Mouse (Mus musculus) liver, embryonic 11.5 days (tissue): Measurements from ENCODE around the gene Pck1. TPM values are rescaled to one million over a fixed set of nuclear protein-coding genes. Genes with fewer than 3 reads are reported as not detected.

ENCODE experiments used
- ATAC-seq: fragments of 200-750 bp; cut with Nextera tagmentation; replicated peaks from 2 replicates; pipeline ENCODE4 v1.8.0; 2017; ENCODE audit warnings: moderate number of reproducible peaks, mild to moderate bottlenecking, moderate TSS enrichment, moderate library complexity; ENCODE audit not compliant: low FRiP score
- DNase-seq: peaks from one replicate; pipeline ENCODE4 v3.0.0-alpha.2; 2017; ENCODE audit warnings: low spot score
- H3K27ac ChIP-seq: fragments of 300-500 bp; sonication (generic); 2 replicates; pipeline ENCODE4 v1.5.1; 2014; ENCODE audit warnings: mild to moderate bottlenecking, low read depth, low read length, control low read depth
- H3K27me3 ChIP-seq: fragments of 300-500 bp; sonication (generic); replicated peaks from 2 replicates; pipeline ENCODE4 v1.6.1; 2014; ENCODE audit warnings: low read length, mixed read lengths; ENCODE audit not compliant: control insufficient read depth, insufficient read depth
- H3K36me3 ChIP-seq: fragments of 300-500 bp; sonication (generic); 2 replicates; pipeline ENCODE4 v1.6.1; 2014; ENCODE audit warnings: mild to moderate bottlenecking, low read length, moderate library complexity, mixed read lengths; ENCODE audit not compliant: control insufficient read depth, insufficient read depth
- H3K4me1 ChIP-seq: fragments of 300-500 bp; sonication (generic); replicated peaks from 2 replicates; pipeline ENCODE4 v1.6.1; 2014; ENCODE audit warnings: low read length, mixed read lengths; ENCODE audit not compliant: control insufficient read depth, insufficient read depth
- H3K4me2 ChIP-seq: fragments of 300-500 bp; sonication (generic); 2 replicates; pipeline ENCODE4 v1.6.1; 2014; ENCODE audit warnings: mild to moderate bottlenecking, control low read depth, moderate library complexity
- H3K4me3 ChIP-seq: fragments of 300-500 bp; sonication (generic); 2 replicates; pipeline ENCODE4 v1.5.1; 2014; ENCODE audit warnings: low read depth, low read length, control low read depth
- H3K9ac ChIP-seq: fragments of 300-500 bp; sonication (generic); 2 replicates; pipeline ENCODE4 v1.6.1; 2014; ENCODE audit warnings: low read depth, low read length, control low read depth
- H3K9me3 ChIP-seq: fragments of 300-500 bp; sonication (generic); 2 replicates; pipeline ENCODE4 v1.6.1; 2016; ENCODE audit warnings: low read length, inconsistent platforms, mixed read lengths; ENCODE audit not compliant: control insufficient read depth
- WGBS: fragments of 180-500 bp; shearing (Covaris S2); extraction: QIAGEN DNeasy Blood & Tissue Kit; methylation state at CpG from one replicate; pipeline ENCODE4 v1.1.7; 2014; 5-methylcytosine and 5-hydroxymethylcytosine counted together
- polyA plus RNA-seq: library from polyadenylated mRNA; unstranded; fragments of >200 nt; fragmentation: Nextera tagmentation; extraction: Ambion mirVana; gene quantifications from 2 replicates; pipeline ENCODE4 v1.2.1, GENCODE M21; 2014

Pck1 gene
- polyA plus RNA-seq, 1 experiment from 2014 or later: 0.23 TPM

DNA sequence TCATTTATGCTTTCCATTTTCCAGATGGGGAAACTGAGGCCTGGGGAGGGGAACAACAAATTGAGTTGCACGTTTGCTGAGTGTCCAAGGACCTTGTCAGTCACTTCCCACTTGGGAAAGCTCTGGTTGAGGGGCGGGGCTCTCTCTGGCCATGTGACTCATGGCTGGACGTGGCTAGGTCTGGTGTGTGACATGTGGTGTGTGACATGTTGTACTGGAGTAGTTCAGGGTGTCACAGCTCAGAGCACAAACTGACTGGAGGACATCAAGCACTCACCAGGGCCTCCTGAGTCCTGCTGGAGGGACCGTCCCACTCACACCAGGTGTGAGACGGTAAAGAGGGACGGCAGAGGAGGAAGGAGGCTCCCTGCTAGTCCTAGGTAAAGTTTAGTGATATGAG is 32.4 kb downstream of the Pck1 start:
- Histone ChIP-seq H3K27me3 (peaks cover 5% of the 10 kb centered on the region; the same call in 1 of the 2 replicates), H3K9me3 (no peaks in the 10 kb centered on the region), H3K9ac (no peak overlapping the region), H3K4me2 (no peak overlapping the region), H3K4me1 (no peaks in the 10 kb centered on the region), H3K4me3 (no peak overlapping the region), H3K27ac (no peak overlapping the region), H3K36me3 (no peaks in the 10 kb centered on the region)
- ATAC-seq (no peak), DNase-seq (peak; percentile 18)
- WGBS: 54% methylated on average over 6 of the region's 6 CpGs

DNA sequence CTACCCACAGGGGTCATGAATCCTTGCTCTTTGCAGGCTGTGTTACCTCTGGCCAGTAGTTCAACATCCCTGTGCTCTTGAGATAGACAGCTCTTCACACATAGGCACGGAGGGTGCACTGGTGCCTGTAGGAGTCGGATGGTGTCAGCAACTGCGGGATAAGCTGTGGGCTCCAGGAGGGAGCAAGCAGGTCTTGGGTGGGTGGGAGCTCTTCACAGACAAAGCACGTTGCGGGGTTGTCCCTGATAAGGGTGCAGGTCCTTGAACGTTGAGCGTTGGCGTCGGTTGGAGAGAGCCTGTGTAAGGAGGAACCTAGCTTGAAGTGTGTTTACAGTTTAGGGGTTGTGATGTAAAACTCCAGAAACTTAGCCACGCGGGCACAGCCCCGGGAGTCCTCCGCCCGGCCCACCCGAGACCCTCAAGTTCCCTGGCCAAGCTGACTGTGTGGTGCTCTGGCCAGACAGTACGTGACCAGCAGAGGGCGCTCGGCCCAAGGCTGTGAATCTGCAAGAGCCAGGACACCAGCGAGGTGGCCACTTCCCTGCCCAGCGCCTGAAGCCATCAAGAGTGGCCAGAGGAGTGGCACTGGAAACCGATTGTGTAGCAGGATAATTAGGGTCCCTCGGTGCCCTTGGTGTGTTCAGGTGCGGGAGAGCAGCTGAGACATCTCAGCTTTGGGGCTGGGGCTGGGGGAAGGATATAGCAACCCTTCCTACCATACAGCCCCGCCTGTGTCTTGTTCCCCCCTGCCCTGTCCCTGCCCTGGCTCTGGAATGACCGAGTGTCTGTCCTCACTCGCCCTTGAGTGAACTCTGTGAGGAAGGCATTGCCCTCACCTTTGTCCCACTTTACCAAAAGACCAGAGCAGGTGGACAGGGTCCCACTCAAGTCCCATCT is 33.4 kb downstream of the Pck1 start:
- H3K4me3 ChIP-seq: no peak overlapping the region
- ATAC-seq (no peak), DNase-seq (peak; percentile 83)
- H3K27ac ChIP-seq: no peak overlapping the region
- H3K36me3 ChIP-seq: no peaks in the 10 kb centered on the region
- WGBS: 33% methylated on average over 26 of the region's 26 CpGs
- no peak overlapping the region for H3K4me2 ChIP-seq
- no peaks in the 10 kb centered on the region for H3K4me1 ChIP-seq
- no peak overlapping the region for H3K9ac ChIP-seq
- H3K27me3 ChIP-seq: 0 out of 2 replicates have a peak, but pooled peaks cover 2% of the 10 kb centered on the region
- no peaks in the 10 kb centered on the region for H3K9me3 ChIP-seq

- DNase-seq: peak; percentile 32
- H3K27me3 ChIP-seq: no peaks in the 10 kb centered on the region
- no peak overlapping the region for H3K4me2 ChIP-seq
- no peak overlapping the region for H3K27ac ChIP-seq
- no peaks in the 10 kb centered on the region for H3K36me3 ChIP-seq
- H3K9me3 ChIP-seq: no peaks in the 10 kb centered on the region
- no peak overlapping the region for H3K4me3 ChIP-seq
- H3K4me1 ChIP-seq: no peaks in the 10 kb centered on the region
- WGBS: 30% methylated on average over 8 of the region's 8 CpGs
- no peak overlapping the region for H3K9ac ChIP-seq
- ATAC-seq: peak; percentile 26; the same call in 1 of the 2 replicates
Measured at GRCm38 (mm10) chr2:173187182-173187855, 34.5 kb downstream of the Pck1 start.

GRCm38 (mm10) chr2:173194796-173195195 is 41.9 kb downstream of the Pck1 start:
- Histone ChIP-seq H3K36me3 (no peaks in the 10 kb centered on the region), H3K27ac (no peak overlapping the region), H3K4me2 (no peak overlapping the region), H3K4me1 (no peaks in the 10 kb centered on the region), H3K4me3 (no peak overlapping the region), H3K9me3 (no peaks in the 10 kb centered on the region), H3K9ac (no peak overlapping the region), H3K27me3 (no peaks in the 10 kb centered on the region)
- ATAC-seq: no peak
- WGBS: 71% methylated on average over 4 of the region's 4 CpGs
- no peak for DNase-seq

DNA sequence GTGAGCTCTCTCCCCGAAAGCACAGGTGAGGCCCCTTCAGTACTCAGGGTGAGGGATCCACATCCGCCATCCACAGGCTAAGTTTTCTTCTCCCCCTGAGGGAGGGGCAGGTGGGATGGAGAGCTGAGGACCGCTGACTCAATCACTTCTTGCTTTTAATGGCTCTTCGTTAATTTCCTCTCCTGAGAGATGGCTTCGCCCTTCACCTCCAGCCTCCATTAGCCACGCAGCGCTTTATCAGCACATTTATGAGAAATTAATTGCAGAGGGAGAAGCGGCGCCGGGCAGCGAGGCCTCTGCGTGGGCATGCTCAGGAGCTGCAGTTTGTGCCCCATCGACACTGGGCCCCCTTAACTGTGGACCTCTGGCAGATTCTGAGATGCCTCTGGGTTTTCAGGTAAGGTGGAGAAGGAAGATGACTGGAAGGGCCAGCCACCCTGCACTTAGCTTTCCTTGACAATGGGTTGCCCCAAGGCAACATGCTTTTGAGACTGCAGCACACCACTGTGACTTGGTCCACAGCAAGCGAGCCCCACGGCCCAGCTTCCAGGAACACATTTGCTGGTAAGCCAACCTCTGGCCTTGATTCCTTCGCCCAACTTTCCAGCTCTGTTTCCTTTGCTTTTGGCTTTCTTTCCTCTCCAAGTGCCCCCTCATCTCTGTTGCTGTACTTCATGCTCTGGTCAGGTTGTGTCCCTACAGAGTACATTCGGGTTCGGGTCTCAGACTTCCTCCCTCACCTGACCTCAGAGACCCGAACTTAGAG is 50.3 kb downstream of the Pck1 start:
- Histone ChIP-seq H3K27me3 (no peaks in the 10 kb centered on the region), H3K36me3 (no peaks in the 10 kb centered on the region), H3K4me2 (no peak overlapping the region), H3K9ac (no peak overlapping the region), H3K27ac (no peak overlapping the region), H3K9me3 (0 out of 2 replicates have a peak, but pooled peaks cover 3% of the 10 kb centered on the region), H3K4me3 (no peak overlapping the region), H3K4me1 (no peaks in the 10 kb centered on the region)
- 84% methylated on average over 19 of the region's 19 CpGs for WGBS
- DNase-seq (peak; percentile 27), ATAC-seq (no peak)

GRCm38 (mm10) chr2:173203726-173204125 is 50.9 kb downstream of the Pck1 start:
- ATAC-seq: no peak
- Histone ChIP-seq H3K9me3 (0 out of 2 replicates have a peak, but pooled peaks cover 3% of the 10 kb centered on the region), H3K36me3 (no peaks in the 10 kb centered on the region), H3K4me1 (no peaks in the 10 kb centered on the region), H3K27me3 (no peaks in the 10 kb centered on the region), H3K4me2 (no peak overlapping the region), H3K4me3 (no peak overlapping the region), H3K9ac (no peak overlapping the region), H3K27ac (no peak overlapping the region)
- DNase-seq: no peak
- 75% methylated on average over 3 of the region's 3 CpGs for WGBS

- peak; percentile 16 for DNase-seq
- no peak for ATAC-seq
- H3K27me3 ChIP-seq: no peaks in the 10 kb centered on the region
- H3K4me2 ChIP-seq: no peak overlapping the region
- 59% methylated on average over 4 of the region's 4 CpGs for WGBS
- no peaks in the 10 kb centered on the region for H3K36me3 ChIP-seq
- no peaks in the 10 kb centered on the region for H3K4me1 ChIP-seq
- no peak overlapping the region for H3K27ac ChIP-seq
- no peak overlapping the region for H3K9ac ChIP-seq
- no peak overlapping the region for H3K4me3 ChIP-seq
- 0 out of 2 replicates have a peak, but pooled peaks cover 3% of the 10 kb centered on the region for H3K9me3 ChIP-seq
Measured at GRCm38 (mm10) chr2:173204671-173205070, 51.8 kb downstream of the Pck1 start.

GRCm38 (mm10) chr2:173205563-173206099 is 52.8 kb downstream of the Pck1 start:
- DNase-seq: peak; percentile 17
- 87% methylated on average over 14 of the region's 14 CpGs for WGBS
- no peaks in the 10 kb centered on the region for H3K4me1 ChIP-seq

More at GRCm38 (mm10) chr2:173205563-173206099, 52.8 kb downstream of the Pck1 start:
- Histone ChIP-seq H3K4me3 (no peak overlapping the region), H3K27ac (no peak overlapping the region), H3K27me3 (no peaks in the 10 kb centered on the region), H3K36me3 (no peaks in the 10 kb centered on the region), H3K4me2 (no peak overlapping the region), H3K9ac (no peak overlapping the region), H3K9me3 (0 out of 2 replicates have a peak, but pooled peaks cover 3% of the 10 kb centered on the region)
- no peak for ATAC-seq
